In genomic region chr10:43824009-43824408, GRCm38 (mm10) we compare ENCODE assay signal across 20 mouse cellular contexts.
DNase-seq lines count a peak whose midpoint lies in the region; ATAC-seq and TF ChIP-seq lines count a peak whose summit lies in the region.
"Had no signal": no experiment of that assay in that cellular context is flagged by ENCODE, and none has a peak within 500 bp of the region (broad histone marks: within the 10 kb centered on the region; RNA-seq: fewer than 3 reads in every experiment).

No protein-coding gene starts in this region.

- H3K27me3 ChIP-seq in hindbrain, embryonic 16.5 days (replicated peaks; ENCODE audit: control insufficient read depth, insufficient read depth, low read length), result no peaks in the 10 kb centered on the region
- H3K27me3 ChIP-seq in hindbrain, embryonic 12.5 days, result no peaks in the 10 kb centered on the region
- H3K27me3 ChIP-seq in spleen, adult 2 months (ENCODE audit: control insufficient read depth, insufficient read depth, low read length), result no peaks in the 10 kb centered on the region
- no peaks in the 10 kb centered on the region for H3K27me3 ChIP-seq in CH12.LX (replicated peaks)
- H3K27me3 ChIP-seq: embryonic facial prominence, embryonic 15.5 days; heart, embryonic 13.5 days had no signal

- H3K79me2 ChIP-seq in CH12.LX (replicated peaks; ENCODE audit: control insufficient read depth, extremely low read depth, insufficient read depth, poor library complexity, severe bottlenecking), result no peaks in the 10 kb centered on the region

- H3K4me3 ChIP-seq in hindbrain, embryonic 16.5 days (ENCODE audit: low read length), result no peak overlapping the region
- H3K4me3 ChIP-seq in hindbrain, embryonic 12.5 days, result no peak overlapping the region
- no peak overlapping the region for H3K4me3 ChIP-seq in spleen, adult 2 months (ENCODE audit: extremely low read depth, insufficient read depth, insufficient read length)
- peak overlapping the region in 2 of 3 experiments; percentile 4 to 29 for H3K4me3 ChIP-seq in CH12.LX (replicated peaks in 1 of 3; ENCODE audit: low read depth in 2 of 3, low read length in 2 of 3, poor library complexity in 1 of 3)
- H3K4me3 ChIP-seq: embryonic facial prominence, embryonic 15.5 days; erythroblast, embryonic 14.5 days; forebrain, embryonic 10.5 days; gastrocnemius, adult 2 months; heart, embryonic 13.5 days had no signal

- WGBS in hindbrain, embryonic 16.5 days, result 63% methylated on average over 5 of the region's 5 CpGs
- WGBS in hindbrain, embryonic 12.5 days, result 76% methylated on average over 5 of the region's 5 CpGs
- 35% methylated on average over 5 of the region's 5 CpGs for WGBS in spleen, adult 2 months

- in situ Hi-C loops in CH12.LX (cut with MboI; ENCODE audit: low pct_ligation_motif_present, low pct_unique_long_range_greater_than_20kb, low sequenced_read_pairs), result loop anchor here (5.0 to 10.0 kb wide), 2 partner anchors 82 to 239 kb away; no protein-coding TSS in a partner anchor

- DNase-seq in spleen, adult 2 months (ENCODE audit: low read depth in 1 of 2, low spot score in 2 of 2), result peak; percentile 47 to 51
- no peak for DNase-seq in spleen, postnatal 14 days (ENCODE audit: low spot score in 2 of 2)
- peak; percentile 93 for DNase-seq in CH12.LX (ENCODE audit: extremely low read depth)
- no peak for DNase-seq in right cerebral cortex, postnatal 14 days
- no peak for DNase-seq in neural tube, embryonic 10.5 days (ENCODE audit: extremely low spot score, low spot score)
- DNase-seq: adrenal gland, adult 8-10 months; adrenal gland, postnatal 36 days; cerebellum, adult 2 months; cerebellum, postnatal 10 days; embryo, embryonic 11 days; gastrocnemius, adult 2 months; gastrocnemius, postnatal 36 days; heart, postnatal 36 days had no signal

- no peak for TF ChIP-seq CTCF in spleen, adult 2 months (IDR thresholded peaks at IDR 0.05; ENCODE audit: extremely low read depth, insufficient read depth, insufficient read length, insufficient replicate concordance)
- TF ChIP-seq CTCF in CH12.LX (conservative IDR thresholded peaks at IDR 0.05 in 1 of 2, IDR thresholded peaks at IDR 0.05 in 1 of 2; ENCODE audit: low read depth in 2 of 2, low read length in 2 of 2), result no peak

- H3K9ac ChIP-seq in hindbrain, embryonic 16.5 days (ENCODE audit: low read depth, low read length), result no peak overlapping the region
- H3K9ac ChIP-seq in hindbrain, embryonic 12.5 days, result no peak overlapping the region
- H3K9ac ChIP-seq in CH12.LX (ENCODE audit: insufficient read depth, low read depth), result peak overlapping the region; percentile 21; the same call in 1 of the 2 replicates
- H3K9ac ChIP-seq: embryonic facial prominence, embryonic 15.5 days; heart, embryonic 13.5 days had no signal

- no peak; the same call in none of the 2 replicates for TF ChIP-seq RAD21 in CH12.LX (IDR thresholded peaks at IDR 0.05; ENCODE audit: low read depth, low read length)

- H3K4me1 ChIP-seq in hindbrain, embryonic 16.5 days (ENCODE audit: control insufficient read depth, insufficient read depth, low read depth, low read length), result no peaks in the 10 kb centered on the region; the same call in 1 of the 2 replicates
- no peaks in the 10 kb centered on the region for H3K4me1 ChIP-seq in hindbrain, embryonic 12.5 days
- H3K4me1 ChIP-seq in spleen, adult 2 months (ENCODE audit: control insufficient read depth, insufficient read depth, insufficient read length), result peaks cover 23% of the 10 kb centered on the region
- H3K4me1 ChIP-seq in CH12.LX (ENCODE audit: control insufficient read depth in 1 of 2, insufficient read depth in 2 of 2), result peaks cover 24 to 56% of the 10 kb centered on the region in 2 experiments
- H3K4me1 ChIP-seq: embryonic facial prominence, embryonic 15.5 days; forebrain, embryonic 10.5 days; heart, embryonic 13.5 days had no signal

- no peak overlapping the region for H3K27ac ChIP-seq in hindbrain, embryonic 16.5 days (ENCODE audit: low read depth, low read length)
- no peak overlapping the region for H3K27ac ChIP-seq in hindbrain, embryonic 12.5 days
- H3K27ac ChIP-seq in spleen, adult 2 months (ENCODE audit: insufficient read depth, low read length), result peak overlapping the region; percentile 53
- H3K27ac ChIP-seq in CH12.LX (ENCODE audit: insufficient read depth, low read depth), result peak overlapping the region; percentile 94
- H3K27ac ChIP-seq: embryonic facial prominence, embryonic 15.5 days; forebrain, embryonic 10.5 days; gastrocnemius, adult 2 months; heart, embryonic 13.5 days had no signal

- H3K4me2 ChIP-seq in hindbrain, embryonic 16.5 days (ENCODE audit: low read length), result no peak overlapping the region
- no peak overlapping the region for H3K4me2 ChIP-seq in hindbrain, embryonic 12.5 days (replicated peaks)
- H3K4me2 ChIP-seq in CH12.LX (ENCODE audit: insufficient read depth, low read depth, poor library complexity, severe bottlenecking), result peak overlapping the region; percentile 29
- H3K4me2 ChIP-seq: embryonic facial prominence, embryonic 15.5 days; heart, embryonic 13.5 days had no signal

- no peaks in the 10 kb centered on the region for H3K9me3 ChIP-seq in hindbrain, embryonic 16.5 days (ENCODE audit: control insufficient read depth, low read length)
- no peaks in the 10 kb centered on the region for H3K9me3 ChIP-seq in hindbrain, embryonic 12.5 days (replicated peaks)
- H3K9me3 ChIP-seq in CH12.LX (replicated peaks; ENCODE audit: low read length), result peaks cover 7% of the 10 kb centered on the region
- H3K9me3 ChIP-seq: embryonic facial prominence, embryonic 15.5 days; forebrain, embryonic 10.5 days had no signal

- no peaks in the 10 kb centered on the region for H3K36me3 ChIP-seq in hindbrain, embryonic 16.5 days (ENCODE audit: control insufficient read depth, insufficient read depth, low read length)
- H3K36me3 ChIP-seq in hindbrain, embryonic 12.5 days, result no peaks in the 10 kb centered on the region
- H3K36me3 ChIP-seq in spleen, adult 2 months (ENCODE audit: control insufficient read depth, insufficient read depth, low read length), result no peaks in the 10 kb centered on the region
- H3K36me3 ChIP-seq in CH12.LX (replicated peaks in 1 of 2; ENCODE audit: control insufficient read depth in 1 of 2, insufficient read depth in 1 of 2, low read length in 1 of 2), result peaks cover 0 to 7% of the 10 kb centered on the region in 2 experiments
- H3K36me3 ChIP-seq: embryonic facial prominence, embryonic 15.5 days; forebrain, embryonic 10.5 days; heart, embryonic 13.5 days had no signal

- peak; percentile 93 for TF ChIP-seq EP300 in CH12.LX (IDR thresholded peaks at IDR 0.05; ENCODE audit: low read length)

- ATAC-seq in hindbrain, embryonic 16.5 days, result peak; percentile 64
- no peak for ATAC-seq in hindbrain, embryonic 12.5 days (ENCODE audit: low FRiP score)
- ATAC-seq: forebrain, embryonic 14.5 days had no signal

- dilution Hi-C loops in CH12.LX (cut with MboI; ENCODE audit: extremely low pct_ligation_motif_present, extremely low pct_unique_long_range_greater_than_20kb, low sequenced_read_pairs), result no loop called here

- TF ChIP-seq POLR2A in spleen, adult 2 months (IDR thresholded peaks at IDR 0.05; ENCODE audit: low read depth, low read length), result no peak
- peak; percentile 63 for TF ChIP-seq POLR2A in CH12.LX (IDR thresholded peaks at IDR 0.05; ENCODE audit: low read depth, low read length)

TF ChIP-seq in CH12.LX, 34 proteins besides CTCF, POLR2A, EP300 and RAD21 (continues in another document):
- TF ChIP-seq ELF1 (IDR thresholded peaks at IDR 0.05; ENCODE audit: low read depth, low read length), result peak; percentile 76
- no peak for TF ChIP-seq PAX5 (IDR thresholded peaks at IDR 0.05; ENCODE audit: low read length)
- no peak for TF ChIP-seq USF2 (conservative IDR thresholded peaks at IDR 0.05; ENCODE audit: low read depth, low read length)
- no peak for TF ChIP-seq MAZ (IDR thresholded peaks at IDR 0.05; ENCODE audit: low read depth, low read length)
- peak; percentile 76; the same call in 1 of the 2 replicates for TF ChIP-seq SIN3A (IDR thresholded peaks at IDR 0.05; ENCODE audit: low read length)
- no peak for TF ChIP-seq GABPA (IDR thresholded peaks at IDR 0.05; ENCODE audit: insufficient replicate concordance, low read depth, low read length)
- peak; percentile 69 for TF ChIP-seq ZMIZ1 (IDR thresholded peaks at IDR 0.05; ENCODE audit: low read depth, low read length)
- no peak for TF ChIP-seq KAT2A (IDR thresholded peaks at IDR 0.05; ENCODE audit: insufficient replicate concordance, low read length)
- 0 out of 2 replicates have a peak, but pooled peaks have one; percentile 65 for TF ChIP-seq TBP (conservative IDR thresholded peaks at IDR 0.05; ENCODE audit: low read depth, low read length)
- TF ChIP-seq E2F4 (IDR thresholded peaks at IDR 0.05; ENCODE audit: insufficient replicate concordance, low read depth, low read length), result no peak
- no peak for TF ChIP-seq MXI1 (IDR thresholded peaks at IDR 0.05; ENCODE audit: low read depth, low read length)
- no peak for TF ChIP-seq ZKSCAN1 (IDR thresholded peaks at IDR 0.05; ENCODE audit: borderline replicate concordance, low read depth, low read length)
- TF ChIP-seq MAFK (IDR thresholded peaks at IDR 0.05; ENCODE audit: insufficient replicate concordance, low read length), result peak; percentile 54
- no peak for TF ChIP-seq POLR2AphosphoS2 (IDR thresholded peaks at IDR 0.05; ENCODE audit: low read depth, low read length)
- peak; percentile 82 for TF ChIP-seq BHLHE40 (IDR thresholded peaks at IDR 0.05; ENCODE audit: low read depth, low read length)
- TF ChIP-seq HCFC1 (IDR thresholded peaks at IDR 0.05; ENCODE audit: low read depth, low read length), result no peak
- TF ChIP-seq ZC3H11A (IDR thresholded peaks at IDR 0.05; ENCODE audit: low read depth, low read length), result no peak
- peak; percentile 82 for TF ChIP-seq MAX (IDR thresholded peaks at IDR 0.05; ENCODE audit: low read length)
- peak; percentile 48; the same call in 1 of the 2 replicates for TF ChIP-seq ZNF384 (IDR thresholded peaks at IDR 0.05; ENCODE audit: low read depth, low read length)
- peak; percentile 95 for TF ChIP-seq TCF12 (IDR thresholded peaks at IDR 0.05; ENCODE audit: low read depth, low read length)
- peak; percentile 90 for TF ChIP-seq MYC (IDR thresholded peaks at IDR 0.05; ENCODE audit: low read depth, low read length)
- TF ChIP-seq MEF2A (IDR thresholded peaks at IDR 0.05; ENCODE audit: borderline replicate concordance, low read depth, low read length), result peak; percentile 87
- TF ChIP-seq JUND (conservative IDR thresholded peaks at IDR 0.05; ENCODE audit: low read depth, low read length), result peak; percentile 67; the same call in 1 of the 2 replicates
- TF ChIP-seq UBTF (IDR thresholded peaks at IDR 0.05; ENCODE audit: low read depth, low read length), result no peak
- TF ChIP-seq CHD2 (IDR thresholded peaks at IDR 0.05; ENCODE audit: low read length), result no peak
- peak; percentile 49 for TF ChIP-seq JUN (IDR thresholded peaks at IDR 0.05; ENCODE audit: insufficient read depth, low read depth, low read length)
- TF ChIP-seq IRF4 (IDR thresholded peaks at IDR 0.05; ENCODE audit: low read depth, low read length), result peak; percentile 44; the same call in 1 of the 2 replicates

Comparison
In these comparisons a context has a peak if more than half of its experiments do, and no peak if none do; other contexts are left out.
1. DNase-seq: peak in spleen, adult 2 months (2 of 2) and CH12.LX (single experiment); none in spleen, postnatal 14 days (0 of 2), right cerebral cortex, postnatal 14 days (single experiment) and neural tube, embryonic 10.5 days (single experiment).
2. H3K27ac ChIP-seq: peak in spleen, adult 2 months (single experiment) and CH12.LX (single experiment); none in hindbrain, embryonic 16.5 days (single experiment) and hindbrain, embryonic 12.5 days (single experiment).
3. H3K4me3 ChIP-seq: peak in CH12.LX (2 of 3); none in hindbrain, embryonic 16.5 days (single experiment), hindbrain, embryonic 12.5 days (single experiment) and spleen, adult 2 months (single experiment).